In genomic region chr10:45103184-45103583, GRCm38 (mm10) we compare ENCODE assay signal across 8 mouse cellular contexts. TPM values are rescaled to one million over a fixed set of nuclear protein-coding genes. Genes with fewer than 3 reads are reported as not detected.
DNase-seq lines count a peak whose midpoint lies in the region; ATAC-seq and TF ChIP-seq lines count a peak whose summit lies in the region.

No protein-coding gene starts in this region.

- H3K36me3 ChIP-seq in spleen, adult 2 months (ENCODE audit: control insufficient read depth, insufficient read depth, low read length), result peaks cover 4% of the 10 kb centered on the region; the same call in 1 of the 2 replicates
- 0 out of 2 replicates have a peak, but pooled peaks cover 2% of the 10 kb centered on the region for H3K36me3 ChIP-seq in midbrain, embryonic 11.5 days (ENCODE audit: control insufficient read depth, insufficient read depth, low read length)

- no peaks in the 10 kb centered on the region for H3K27me3 ChIP-seq in spleen, adult 2 months (ENCODE audit: control insufficient read depth, insufficient read depth, low read length)
- H3K27me3 ChIP-seq in midbrain, embryonic 11.5 days (ENCODE audit: control insufficient read depth, insufficient read depth, low read length), result no peaks in the 10 kb centered on the region

- no peak overlapping the region for H3K9ac ChIP-seq in midbrain, embryonic 11.5 days (ENCODE audit: low read length)

- WGBS in spleen, adult 2 months, result 25% methylated on average over 11 of the region's 11 CpGs
- 65% methylated on average over 11 of the region's 11 CpGs for WGBS in midbrain, embryonic 11.5 days

- peak; percentile 76 for ATAC-seq in midbrain, embryonic 11.5 days (ENCODE audit: low FRiP score)

- no peak overlapping the region for H3K4me2 ChIP-seq in midbrain, embryonic 11.5 days

- TF ChIP-seq POLR2A in spleen, adult 2 months (IDR thresholded peaks at IDR 0.05; ENCODE audit: low read depth, low read length), result no peak

- H3K27ac ChIP-seq in spleen, adult 2 months (ENCODE audit: insufficient read depth, low read length), result peak overlapping the region; percentile 82
- no peak overlapping the region for H3K27ac ChIP-seq in midbrain, embryonic 11.5 days (ENCODE audit: low read depth, low read length)

- no peak for TF ChIP-seq CTCF in spleen, adult 2 months (IDR thresholded peaks at IDR 0.05; ENCODE audit: extremely low read depth, insufficient read depth, insufficient read length, insufficient replicate concordance)

- H3K4me3 ChIP-seq in spleen, adult 2 months (ENCODE audit: extremely low read depth, insufficient read depth, insufficient read length), result no peak overlapping the region
- no peak overlapping the region for H3K4me3 ChIP-seq in midbrain, embryonic 11.5 days (ENCODE audit: low read depth, low read length)

- H3K4me1 ChIP-seq in spleen, adult 2 months (ENCODE audit: control insufficient read depth, insufficient read depth, insufficient read length), result peaks cover 23% of the 10 kb centered on the region
- no peaks in the 10 kb centered on the region for H3K4me1 ChIP-seq in midbrain, embryonic 11.5 days (ENCODE audit: control insufficient read depth, insufficient read depth, low read length)

- DNase-seq in adrenal gland, adult (ENCODE audit: inconsistent age in 2 of 2, low spot score in 1 of 2), result peak; percentile 28 to 57
- DNase-seq in adrenal gland, postnatal 4 days (ENCODE audit: low spot score in 2 of 2), result no peak
- DNase-seq in spleen, adult 2 months (ENCODE audit: low read depth in 1 of 2, low spot score in 2 of 2), result peak in 1 of 2 experiments; percentile 23
- no peak for DNase-seq in spleen, postnatal 14 days (ENCODE audit: low spot score in 2 of 2)
- no peak for DNase-seq in midbrain, embryonic 11.5 days (ENCODE audit: low spot score, missing footprints)
- DNase-seq in thymus, postnatal 4 days, result peak; percentile 56
- no peak for DNase-seq in spleen, adult 12 weeks (ENCODE audit: low spot score)
- no peak for DNase-seq in ovary, postnatal 10 days (ENCODE audit: low spot score)

- no peaks in the 10 kb centered on the region for H3K9me3 ChIP-seq in midbrain, embryonic 11.5 days (ENCODE audit: control insufficient read depth, low read length)

RNA-seq across cellular contexts. Expression of gene Prep, which starts 36.2 kb away (rescaled TPM):
- 10 to 100 TPM; 21.2 to 21.6 TPM for total RNA-seq in adrenal gland, postnatal 4 days (2021)
- polyA plus RNA-seq in spleen, adult 2 months (2012; rRNA removed), result 5.2 and 6.9 TPM in 2 replicates
- polyA plus RNA-seq in midbrain, embryonic 11.5 days (2014; fragmentation: Nextera tagmentation; extraction: Ambion mirVana), result 27.3 and 29.2 TPM in 2 replicates

Comparison
In these comparisons a context has a peak if more than half of its experiments do, and no peak if none do; other contexts are left out.
1. DNase-seq: peak in adrenal gland, adult (2 of 2) and thymus, postnatal 4 days (single experiment); none in adrenal gland, postnatal 4 days (0 of 2), spleen, postnatal 14 days (0 of 2), midbrain, embryonic 11.5 days (single experiment), spleen, adult 12 weeks (single experiment) and ovary, postnatal 10 days (single experiment).